Mouse (Mus musculus) macrophage (primary cell): ENCODE data around the gene Tnnt3. TPM values are rescaled to one million over a fixed set of nuclear protein-coding genes. Genes with fewer than 3 reads are reported as not detected.

ENCODE experiments used
- H3K27ac ChIP-seq: fragments of 350-480 bp; formaldehyde crosslinking; 2 replicates; pipeline ENCODE4 v1.9.0; 2021
- H3K36me3 ChIP-seq: fragments of 350-480 bp; formaldehyde crosslinking; 2 replicates; pipeline ENCODE4 v1.9.0; 2021; ENCODE audit errors: inconsistent target
- H3K4me3 ChIP-seq: fragments of 350-480 bp; formaldehyde crosslinking; 2 replicates; pipeline ENCODE4 v1.9.0; 2021; ENCODE audit errors: inconsistent target
- H3K79me2 ChIP-seq: fragments of 350-480 bp; formaldehyde crosslinking; 2 replicates; pipeline ENCODE4 v1.9.0; 2021; ENCODE audit errors: inconsistent target
- whole genome bisulfite sequencing: methylation state at CpG from one replicate; pipeline ENCODE4 v1.1.7; 2026; ENCODE audit warnings: inconsistent platforms; ENCODE audit not compliant: missing documents; 5-methylcytosine and 5-hydroxymethylcytosine counted together
- polyA plus RNA-seq: library from polyadenylated mRNA; stranded (reverse); fragments of 250-400 nt; gene quantifications from 3 replicates; pipeline ENCODE4 v1.2.4, GENCODE M21; 2018; ENCODE audit warnings: inconsistent platforms

Tnnt3 gene
- polyA plus RNA-seq, 1 experiment from 2014 or later: not detected

DNA sequence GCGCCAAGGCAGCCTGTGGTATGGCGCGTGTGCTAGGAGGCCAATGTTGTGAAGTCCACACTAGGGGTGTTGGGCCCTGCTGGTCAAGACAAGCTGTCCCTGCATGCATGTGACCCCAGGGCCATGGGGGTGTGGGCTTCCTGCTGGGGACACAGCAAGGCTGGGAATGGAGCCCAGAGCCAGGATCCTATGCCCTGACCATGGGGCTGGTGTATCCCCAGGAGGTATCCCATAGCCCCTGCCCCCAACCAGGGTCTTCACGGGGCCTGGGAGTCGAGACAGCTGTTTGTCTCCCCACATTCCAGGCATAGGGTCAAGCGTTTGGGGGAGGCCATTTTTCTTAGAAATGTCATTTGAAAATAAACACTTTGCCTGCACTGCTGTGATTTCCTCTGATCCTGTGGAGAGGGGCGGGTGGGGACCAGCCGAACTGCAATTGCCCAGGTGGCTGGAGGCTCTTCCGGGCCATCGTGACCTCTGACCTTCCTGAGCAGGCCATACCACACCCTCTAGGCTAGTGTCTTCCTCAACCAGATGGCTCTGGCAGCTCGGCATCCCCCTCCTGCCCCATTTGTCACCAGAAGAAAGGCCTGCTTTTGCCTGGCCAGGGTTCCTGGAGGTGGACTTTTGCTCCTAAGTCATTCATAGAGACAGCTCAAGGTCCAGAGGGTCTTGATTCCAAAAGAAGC is 66.5 kb downstream of the Tnnt3 start:
- H3K27ac ChIP-seq: no peak overlapping the region
- WGBS: 93% methylated on average over 11 of the region's 11 CpGs
- H3K4me3 ChIP-seq: no peak overlapping the region
- no peaks in the 10 kb centered on the region for H3K36me3 ChIP-seq
- no peaks in the 10 kb centered on the region for H3K79me2 ChIP-seq

Other genes with a start within 250 kb of the Tnnt3 start
- gene Gm2431, start 240.5 kb upstream of the Tnnt3 start, polyA plus RNA-seq: not detected in 3 replicates
- not detected in 3 replicates for gene Gm4559, start 224.5 kb upstream of the Tnnt3 start, polyA plus RNA-seq
- gene Krtap5-1, start 201.7 kb upstream of the Tnnt3 start, polyA plus RNA-seq: not detected in 3 replicates
- gene Krtap5-4, start 195.3 kb upstream of the Tnnt3 start, polyA plus RNA-seq: not detected in 3 replicates
- gene Ifitm10, start 125.1 kb upstream of the Tnnt3 start, polyA plus RNA-seq: not detected in 3 replicates
- 9.6 to 6,145 TPM (median 21.2 TPM) in 3 replicates for gene Gm49369, start 116.2 kb upstream of the Tnnt3 start, polyA plus RNA-seq
- 15,815 to 17,787 TPM (median 16,857 TPM) in 3 replicates for gene Ctsd, start 110.8 kb upstream of the Tnnt3 start, polyA plus RNA-seq
- 3.2 to 10.3 TPM (median 4.8 TPM) in 3 replicates for gene Syt8, start 64.0 kb upstream of the Tnnt3 start, polyA plus RNA-seq
- gene Tnni2, start 57.0 kb upstream of the Tnnt3 start, polyA plus RNA-seq: 13.4 to 20.6 TPM (median 18.0 TPM) in 3 replicates
- gene Lsp1, start 38.0 kb upstream of the Tnnt3 start, polyA plus RNA-seq: 30.8 to 130 TPM (median 114 TPM) in 3 replicates
- gene Mrpl23, start 33.9 kb downstream of the Tnnt3 start, polyA plus RNA-seq: 31.4 to 47.4 TPM (median 43.1 TPM) in 3 replicates
- 0.22 TPM in 1 of 3 replicates, not detected in the others for gene Igf2, start 168.0 kb downstream of the Tnnt3 start, polyA plus RNA-seq
- gene Gm49394, start 171.1 kb downstream of the Tnnt3 start, polyA plus RNA-seq: not detected in 3 replicates
- gene Ins2, start 244.5 kb downstream of the Tnnt3 start, polyA plus RNA-seq: not detected in 3 replicates